Mouse (Mus musculus) layer of hippocampus, postnatal 14 days (tissue): Measurements from ENCODE around the gene Prss56. TPM values are rescaled to one million over a fixed set of nuclear protein-coding genes. Genes with fewer than 3 reads are reported as not detected.
A peak's percentile ranks its signal among the peaks of the same experiment; 100 is the strongest.

ENCODE experiments used
- DNase-seq, 2 experiments: peaks; one replicate each; pipeline ENCODE4 v3.0.0; 2021 to 2022; ENCODE audit warnings: low spot score in 2 of 2, mixed read lengths in 1 of 2
- total RNA-seq, 2 experiments: library from RNA; stranded (reverse); gene quantifications; 2 replicates each; pipeline ENCODE4 v1.2.3; 2021

Prss56 gene
- total RNA-seq, 2 experiments from 2014 or later: 0.62 to 0.91 TPM

DNA sequence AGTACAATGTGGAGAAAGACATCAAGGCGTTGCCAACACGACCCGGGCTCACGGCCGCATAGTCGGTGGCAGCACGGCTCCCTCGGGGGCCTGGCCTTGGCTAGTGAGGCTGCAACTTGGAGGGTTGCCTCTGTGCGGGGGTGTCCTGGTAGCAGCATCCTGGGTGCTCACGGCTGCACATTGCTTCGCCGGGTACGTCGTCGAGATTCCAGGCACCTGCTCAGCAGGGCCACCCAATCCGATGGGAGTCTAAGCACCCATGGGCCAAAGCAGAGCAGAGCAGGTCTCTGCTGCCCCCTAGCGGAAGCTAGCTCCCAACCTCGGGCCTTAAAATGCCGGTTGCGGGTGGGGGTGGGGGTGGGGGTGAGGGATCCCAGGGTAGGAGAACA is 1.6 kb downstream of the Prss56 start:
- DNase-seq: peak; percentile 73 to 76

DNA sequence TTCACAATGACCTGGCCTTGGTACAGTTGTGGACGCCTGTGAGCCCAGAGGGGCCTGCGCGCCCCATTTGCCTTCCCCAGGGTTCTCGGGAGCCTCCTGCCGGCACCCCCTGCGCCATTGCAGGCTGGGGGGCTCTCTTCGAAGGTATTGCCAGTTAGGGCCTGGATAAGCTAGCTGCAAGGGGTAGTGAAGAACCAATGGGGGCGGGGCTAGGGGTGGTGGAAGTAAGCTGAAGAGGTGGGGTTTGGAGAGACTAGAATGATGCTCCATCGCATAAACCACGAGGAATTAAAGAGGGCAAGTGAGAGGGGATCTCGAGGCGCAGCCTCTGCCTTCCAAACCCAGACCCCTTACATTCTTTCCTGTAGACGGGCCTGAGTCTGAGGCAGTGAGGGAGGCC is 2.4 kb downstream of the Prss56 start:
- DNase-seq: no peak

DNA sequence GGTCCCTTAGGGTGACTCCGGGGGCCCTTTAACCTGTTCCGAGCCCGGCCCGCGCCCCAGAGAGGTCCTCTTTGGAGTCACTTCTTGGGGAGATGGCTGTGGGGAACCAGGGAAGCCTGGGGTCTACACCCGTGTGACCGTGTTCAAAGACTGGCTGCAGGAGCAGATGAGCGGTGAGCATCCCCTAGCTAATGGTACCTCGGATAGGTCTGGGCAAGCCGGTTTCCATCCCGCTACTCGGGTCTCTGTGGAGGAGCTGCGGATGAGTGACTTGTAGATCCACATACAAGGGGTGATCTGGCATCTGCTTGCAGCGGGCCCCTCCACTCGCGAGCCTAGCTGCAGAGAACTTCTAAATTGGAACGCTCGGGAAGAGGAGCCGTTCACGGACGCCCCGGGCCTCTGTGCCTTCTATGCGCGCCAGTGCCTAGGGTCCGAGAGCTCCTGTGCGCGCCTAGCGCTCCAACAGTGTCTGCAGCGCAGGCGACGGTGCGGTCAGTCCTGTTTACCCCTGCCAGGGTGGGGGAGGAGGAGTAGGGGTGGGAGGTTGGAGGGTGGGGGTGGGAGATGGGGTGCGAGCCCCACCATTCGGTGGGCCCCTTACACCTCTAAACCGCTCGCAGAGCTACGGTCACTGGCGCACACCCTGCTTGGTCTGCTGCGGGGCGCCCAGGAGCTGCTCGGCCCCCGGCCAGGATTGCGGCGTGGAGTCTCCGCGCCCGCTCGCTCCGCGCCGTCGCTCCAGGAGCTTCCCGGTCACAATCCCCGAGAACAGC is 3.3 kb downstream of the Prss56 start:
- DNase-seq: no peak

DNA sequence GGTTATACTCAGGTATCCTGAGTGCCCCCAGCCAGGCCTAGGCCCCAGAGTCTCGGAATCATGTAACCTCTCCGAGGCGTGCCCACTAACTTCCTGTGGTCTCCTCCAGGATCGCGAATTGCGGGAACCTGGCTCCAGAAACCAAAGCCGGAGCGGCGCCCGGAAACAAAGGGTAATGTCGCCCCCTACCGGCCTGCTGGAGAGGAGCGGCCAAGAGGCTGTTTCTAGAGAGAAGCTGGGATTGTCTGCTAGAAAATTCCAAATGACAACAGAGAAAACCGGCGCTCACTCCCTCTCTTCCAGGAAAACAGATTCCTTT is 3.9 kb downstream of the Prss56 start:
- peak; percentile 71 to 74 for DNase-seq

DNA sequence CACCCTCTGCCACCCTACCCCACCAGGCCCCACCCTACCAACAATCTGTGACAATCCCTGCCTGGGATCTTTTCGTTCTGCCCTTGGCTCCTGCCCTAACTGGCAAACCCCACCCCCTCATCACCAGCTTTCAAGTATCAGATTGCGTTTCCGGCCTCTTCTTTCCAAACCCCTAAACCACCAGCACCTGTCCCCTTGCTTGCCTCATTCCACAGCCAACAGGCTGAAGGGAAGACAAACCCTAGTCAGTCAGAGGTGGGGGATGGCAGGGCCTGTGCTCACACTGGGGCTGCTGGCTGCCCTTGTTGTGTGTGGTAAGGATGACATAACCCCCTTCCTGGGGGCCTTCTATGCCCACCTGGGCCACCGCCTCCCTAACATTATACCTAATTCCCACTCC is 7.3 kb downstream of the Prss56 start, which contains the start of gene Chrnd:
Gene Chrnd, plus strand, starts transcription at position 179 of the 400 bp plus-strand sequence.
- DNase-seq: no peak

DNA sequence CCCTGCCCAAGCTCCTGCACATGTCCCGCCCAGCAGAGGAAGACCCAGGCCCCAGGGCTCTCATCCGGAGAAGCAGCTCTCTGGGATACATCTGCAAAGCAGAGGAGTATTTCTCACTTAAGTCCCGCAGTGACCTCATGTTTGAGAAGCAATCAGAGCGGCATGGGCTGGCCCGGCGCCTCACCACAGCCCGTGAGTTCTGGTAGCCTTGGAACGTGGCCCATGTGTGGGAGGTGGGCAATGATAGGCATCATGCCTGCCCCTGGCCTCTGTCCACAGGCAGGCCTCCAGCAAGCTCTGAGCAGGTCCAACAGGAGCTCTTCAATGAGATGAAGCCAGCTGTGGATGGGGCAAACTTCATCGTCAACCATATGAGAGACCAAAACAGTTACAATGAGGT is 14.2 kb downstream of the Prss56 start:
- DNase-seq: no peak

DNA sequence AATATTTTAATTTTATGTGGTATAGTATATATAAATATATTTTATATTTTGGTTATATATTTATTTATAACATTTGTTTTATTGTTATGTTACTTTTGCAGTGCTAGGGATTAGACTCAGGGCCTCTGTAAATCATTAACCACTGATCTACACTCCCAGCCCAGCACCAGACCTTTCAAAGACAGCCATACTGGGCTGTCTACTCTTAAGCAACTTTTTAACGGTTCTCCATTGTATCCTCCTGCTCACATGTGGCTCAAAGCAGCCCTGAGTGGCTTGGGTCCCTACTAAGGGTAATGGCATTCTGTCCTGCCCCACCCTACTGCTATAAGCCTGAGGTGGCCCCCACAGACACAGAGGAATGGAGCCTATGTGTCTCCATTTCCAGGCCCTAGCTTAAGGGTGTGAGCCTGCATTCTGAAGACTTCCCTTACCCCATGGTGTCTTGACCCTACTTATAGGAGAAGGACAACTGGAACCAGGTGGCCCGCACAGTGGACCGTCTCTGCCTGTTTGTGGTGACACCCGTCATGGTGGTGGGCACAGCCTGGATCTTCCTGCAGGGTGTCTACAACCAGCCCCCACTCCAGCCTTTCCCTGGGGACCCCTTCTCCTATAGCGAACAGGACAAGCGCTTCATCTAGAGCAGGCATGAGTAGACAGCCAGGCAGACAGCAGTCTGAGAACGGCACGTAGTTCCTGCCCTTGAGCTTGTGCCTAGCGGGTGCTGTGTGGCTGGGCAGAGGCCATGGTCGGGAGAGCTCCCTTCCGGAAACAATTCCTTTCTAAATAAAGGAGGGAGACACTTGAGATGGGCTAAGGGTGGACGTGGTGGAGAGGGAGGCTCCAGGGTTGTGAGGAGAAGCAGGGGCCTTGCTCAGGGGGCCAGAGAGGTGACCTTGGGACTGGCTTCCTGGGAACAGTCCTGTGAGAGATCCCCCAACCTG is 15.3 kb downstream of the Prss56 start:
- DNase-seq: no peak

DNA sequence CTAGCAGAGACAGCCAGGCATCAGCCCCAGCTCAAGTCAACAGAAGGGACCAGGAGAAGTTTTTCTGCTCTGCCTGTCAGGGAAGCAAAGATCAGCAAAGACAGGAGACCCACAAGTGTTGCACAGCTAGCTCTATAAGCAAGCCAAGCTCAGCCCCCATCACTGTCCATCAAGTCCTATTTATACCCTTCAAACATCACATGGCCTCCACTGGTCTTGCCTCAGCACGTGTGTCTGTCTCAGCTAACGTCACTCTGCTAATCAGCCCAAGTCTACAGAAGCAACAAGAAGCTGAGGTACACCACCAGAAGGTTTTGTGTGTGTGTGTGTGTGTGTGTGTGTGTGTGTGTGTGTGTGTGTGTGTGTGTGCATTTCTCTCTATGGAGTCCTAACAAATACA is 17.7 kb downstream of the Prss56 start:
- no peak for DNase-seq

DNA sequence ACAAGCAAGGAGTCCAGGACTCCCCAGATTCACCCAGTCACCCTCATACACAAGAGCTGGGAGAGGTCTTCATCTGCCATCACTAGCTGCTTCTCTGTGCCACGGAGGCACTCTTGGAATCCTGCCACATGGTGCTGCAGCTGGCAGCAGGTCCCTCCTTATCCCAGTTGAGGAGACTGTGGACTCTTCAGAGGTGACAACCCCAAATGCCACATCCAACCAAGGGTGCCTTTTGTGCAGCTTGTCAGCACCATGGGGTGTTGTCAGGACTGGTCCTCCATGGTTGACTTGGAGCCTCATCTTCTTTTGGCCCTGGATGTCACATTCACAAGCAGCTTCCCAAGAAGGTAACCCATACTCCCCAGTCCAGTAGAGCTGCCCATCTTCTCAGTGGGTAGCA is 18.7 kb downstream of the Prss56 start:
- DNase-seq: no peak

DNA sequence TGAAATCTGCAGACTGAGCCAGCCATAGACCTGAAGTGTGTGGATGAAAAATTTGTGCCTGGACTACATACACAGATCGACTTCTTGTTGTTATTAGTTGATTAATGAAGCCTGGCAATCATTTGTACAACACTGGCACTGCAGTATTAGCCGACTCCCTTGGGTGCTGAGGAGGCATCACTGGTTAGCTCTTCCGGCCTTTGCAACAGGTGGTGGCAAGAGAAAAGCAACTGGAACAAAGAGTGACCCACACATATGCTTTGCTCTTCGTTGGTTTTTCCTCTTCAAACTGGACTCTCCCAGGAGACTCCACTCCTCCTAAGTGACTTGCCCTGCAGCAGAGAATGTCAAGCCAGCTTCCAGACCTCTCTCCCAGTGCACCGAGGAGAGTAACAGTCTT is 20.7 kb downstream of the Prss56 start:
- no peak for DNase-seq

DNA sequence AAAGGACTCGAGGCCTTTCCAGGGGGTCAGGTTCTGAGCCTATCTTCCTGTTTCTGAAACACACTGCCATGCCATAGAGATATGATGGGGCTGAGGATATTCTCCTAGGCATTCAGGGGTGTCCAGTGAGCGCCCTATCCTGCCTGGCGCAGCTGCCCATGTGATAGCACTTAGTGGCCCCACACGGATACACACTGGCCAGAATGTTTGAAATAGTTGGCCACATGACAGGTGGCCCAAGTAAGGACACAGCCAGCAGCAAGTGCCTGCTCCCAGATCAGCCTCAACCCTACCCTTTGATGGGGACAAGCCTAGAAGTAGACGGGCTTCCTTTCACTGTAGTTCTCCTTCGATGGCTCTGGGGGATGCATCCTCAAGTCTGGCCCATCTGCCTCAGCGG is 21.4 kb downstream of the Prss56 start, which contains the start of gene Chrng:
Gene Chrng, plus strand, starts transcription at position 193 of the 400 bp plus-strand sequence.
- no peak for DNase-seq

DNA sequence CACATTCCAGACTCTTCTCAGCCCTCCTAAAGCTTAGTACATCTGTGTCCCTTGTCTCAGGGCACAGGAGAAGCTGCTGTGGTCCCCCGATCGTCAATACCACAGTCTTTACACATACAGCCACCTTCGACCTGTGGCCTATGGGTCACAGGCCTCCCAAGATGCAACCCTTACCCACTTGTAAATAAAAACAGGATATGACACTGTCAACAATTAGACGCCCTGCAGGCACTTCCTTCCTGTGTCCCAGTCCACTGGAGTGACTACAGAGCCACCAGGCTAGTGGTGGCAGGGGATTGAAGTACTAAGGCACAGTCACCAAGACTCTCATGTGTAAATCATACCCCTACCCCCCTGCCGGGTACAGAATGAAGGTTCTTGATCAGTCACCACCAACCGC is 21.9 kb downstream of the Prss56 start:
- DNase-seq: no peak

DNA sequence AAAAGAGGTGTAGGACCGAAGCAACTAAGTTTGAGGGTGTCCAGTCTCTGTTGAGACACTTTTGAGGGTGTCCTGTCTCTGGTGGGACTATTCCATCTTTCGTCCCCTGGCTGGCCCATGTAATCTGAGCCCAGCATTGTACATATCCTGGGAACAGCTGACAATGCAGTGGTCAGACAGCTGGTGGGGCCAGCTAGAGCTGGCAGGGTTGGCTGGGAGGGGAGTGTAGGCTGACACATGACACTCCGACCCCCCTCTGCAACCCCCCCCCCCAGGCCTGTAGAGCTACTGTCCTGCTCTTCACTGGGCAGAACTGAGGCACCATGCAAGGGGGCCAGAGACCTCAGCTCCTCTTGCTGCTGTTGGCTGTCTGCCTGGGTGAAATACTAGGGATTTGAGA is 22.4 kb downstream of the Prss56 start:
- DNase-seq: no peak

DNA sequence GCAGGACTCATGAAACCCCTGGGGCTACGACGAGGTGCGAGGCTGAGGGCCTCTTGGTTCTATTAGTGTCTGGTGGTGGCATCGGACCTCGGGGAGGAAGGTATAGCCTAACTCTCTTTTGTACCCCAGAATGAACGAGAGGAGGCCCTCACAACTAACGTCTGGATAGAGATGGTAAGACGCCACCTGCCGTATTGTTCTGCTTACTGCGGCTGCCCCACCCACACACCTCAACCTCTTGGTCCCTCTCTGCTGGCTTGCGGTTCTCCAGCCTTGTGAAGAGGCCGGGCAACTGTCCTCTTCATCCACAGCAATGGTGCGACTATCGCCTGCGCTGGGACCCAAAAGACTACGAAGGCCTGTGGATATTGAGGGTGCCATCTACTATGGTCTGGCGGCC is 23.2 kb downstream of the Prss56 start:
- DNase-seq: no peak

DNA sequence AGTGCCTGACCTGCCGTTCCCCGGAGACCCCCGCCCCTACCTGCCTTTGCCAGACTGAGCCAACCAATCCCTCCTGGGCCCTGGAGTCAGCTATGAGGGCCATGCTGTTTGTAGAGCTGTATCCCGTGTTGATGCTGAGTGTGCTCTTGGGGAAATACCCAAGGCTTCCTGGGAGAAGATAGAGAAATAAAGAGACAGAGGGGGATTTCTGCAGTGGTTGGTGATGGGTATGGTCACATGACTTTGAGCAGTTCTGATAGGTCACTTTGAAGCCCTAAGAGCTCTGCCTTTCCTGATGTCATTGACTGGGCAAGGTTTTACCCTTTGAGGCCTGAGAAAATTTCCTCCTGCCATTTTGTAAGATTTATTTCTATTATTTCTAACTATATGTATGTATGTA is 28.3 kb downstream of the Prss56 start:
- no peak for DNase-seq

DNA sequence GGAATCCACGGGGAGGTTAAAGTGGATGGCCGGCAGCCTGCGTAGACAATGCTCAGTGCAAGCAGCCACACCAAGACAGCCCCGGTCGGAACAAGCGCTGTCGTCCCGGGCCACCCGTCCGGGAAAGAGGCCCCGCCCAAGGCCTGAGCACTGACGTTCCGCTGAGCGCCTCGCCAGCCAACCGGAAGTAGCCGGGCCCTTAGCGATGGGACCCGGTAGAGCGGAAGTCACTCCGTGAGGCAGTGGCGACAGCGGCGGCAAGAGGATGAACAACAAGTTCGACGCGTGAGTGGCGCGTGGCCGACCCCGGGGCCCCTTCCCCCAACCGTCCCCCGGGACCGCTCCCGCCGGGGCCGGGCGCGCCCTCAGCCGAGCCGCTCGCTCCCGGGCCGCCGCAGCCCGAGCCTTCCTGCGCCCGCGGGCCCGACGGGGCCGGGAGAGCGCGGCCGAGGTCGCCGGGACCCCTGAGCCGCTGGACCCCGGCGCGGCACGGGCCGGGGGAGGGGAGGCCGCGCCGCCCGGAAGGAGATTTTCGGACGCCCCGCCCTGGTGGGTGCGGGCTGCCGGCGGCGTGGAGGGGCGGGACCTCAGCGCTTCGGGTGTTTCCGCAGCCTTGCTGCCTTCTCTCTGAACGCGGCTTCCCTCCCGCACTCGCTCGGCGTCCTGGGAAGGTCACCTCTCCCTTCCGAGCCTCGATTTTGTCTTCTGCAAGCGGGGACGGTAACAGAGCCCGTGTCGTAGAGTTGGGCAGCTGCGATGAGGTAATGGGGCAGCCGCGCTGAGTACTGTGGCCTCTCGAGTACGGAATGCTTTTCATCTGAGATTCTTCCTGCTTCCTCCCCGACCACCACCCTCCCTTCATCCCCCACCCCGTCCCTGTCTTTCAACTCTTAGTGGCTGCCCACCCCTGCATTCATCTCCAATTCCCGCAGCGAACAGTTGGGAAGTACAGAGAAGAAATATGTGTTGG is 30.9 kb downstream of the Prss56 start, which contains the start of gene Eif4e2:
Gene Eif4e2, plus strand, starts transcription at position 180 of the 970 bp plus-strand sequence.
- peak; percentile 90 to 95 for DNase-seq

DNA sequence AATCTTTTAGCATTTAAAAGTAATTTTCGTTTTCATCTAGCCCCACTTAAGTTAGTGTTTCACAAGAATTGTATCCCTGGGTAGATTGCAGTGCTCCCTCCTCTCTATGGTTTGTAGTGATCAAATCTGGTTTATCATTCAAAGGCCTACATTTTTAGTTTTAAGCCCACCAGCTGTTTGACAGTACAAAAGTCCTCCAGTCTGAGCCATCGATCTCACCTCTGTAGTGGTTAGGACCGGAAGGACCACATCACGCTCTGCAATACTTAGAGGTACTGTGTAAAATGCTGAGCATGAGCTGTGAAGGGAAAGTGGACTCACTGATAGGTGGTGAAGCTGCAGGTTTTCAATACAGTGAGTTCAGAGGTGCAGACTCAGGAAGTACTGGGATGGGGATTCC is 31.6 kb downstream of the Prss56 start:
- no peak for DNase-seq

DNA sequence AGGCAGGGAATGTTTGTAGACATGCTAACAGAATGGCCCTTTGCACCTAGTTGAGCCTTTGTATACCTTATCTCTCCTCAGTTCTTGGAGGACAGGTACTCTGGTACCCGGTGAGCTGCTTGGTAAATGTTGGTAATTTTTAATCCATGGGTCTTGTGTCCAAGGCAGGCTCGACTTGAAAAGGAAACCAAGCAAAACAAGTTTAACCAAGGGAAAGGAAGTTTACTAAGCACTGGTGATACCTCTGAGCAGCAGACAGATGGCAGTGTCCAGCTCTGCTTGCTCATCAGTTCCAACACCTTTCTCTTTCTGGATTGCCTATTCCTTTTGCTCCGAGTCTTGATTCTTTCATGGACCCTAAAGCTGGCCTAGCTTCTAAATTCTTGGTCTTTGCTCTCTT is 34.8 kb downstream of the Prss56 start:
- DNase-seq: no peak

DNA sequence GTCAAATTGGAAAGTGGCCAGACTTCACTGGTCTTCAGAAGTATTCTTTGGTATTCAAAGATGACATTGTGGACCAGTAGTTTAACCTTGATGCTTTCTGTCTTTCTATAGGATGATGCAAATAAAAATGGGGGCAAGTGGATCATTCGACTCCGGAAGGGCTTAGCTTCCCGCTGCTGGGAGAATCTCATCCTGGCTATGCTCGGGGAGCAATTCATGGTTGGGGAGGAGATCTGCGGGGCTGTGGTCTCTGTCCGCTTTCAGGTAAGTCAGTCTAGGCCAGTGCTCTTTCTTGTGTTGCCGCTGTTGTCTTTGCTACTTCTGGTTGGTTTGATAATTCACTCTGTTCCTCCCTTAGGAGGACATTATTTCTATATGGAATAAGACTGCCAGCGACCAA is 42.6 kb downstream of the Prss56 start:
- DNase-seq: no peak

DNA sequence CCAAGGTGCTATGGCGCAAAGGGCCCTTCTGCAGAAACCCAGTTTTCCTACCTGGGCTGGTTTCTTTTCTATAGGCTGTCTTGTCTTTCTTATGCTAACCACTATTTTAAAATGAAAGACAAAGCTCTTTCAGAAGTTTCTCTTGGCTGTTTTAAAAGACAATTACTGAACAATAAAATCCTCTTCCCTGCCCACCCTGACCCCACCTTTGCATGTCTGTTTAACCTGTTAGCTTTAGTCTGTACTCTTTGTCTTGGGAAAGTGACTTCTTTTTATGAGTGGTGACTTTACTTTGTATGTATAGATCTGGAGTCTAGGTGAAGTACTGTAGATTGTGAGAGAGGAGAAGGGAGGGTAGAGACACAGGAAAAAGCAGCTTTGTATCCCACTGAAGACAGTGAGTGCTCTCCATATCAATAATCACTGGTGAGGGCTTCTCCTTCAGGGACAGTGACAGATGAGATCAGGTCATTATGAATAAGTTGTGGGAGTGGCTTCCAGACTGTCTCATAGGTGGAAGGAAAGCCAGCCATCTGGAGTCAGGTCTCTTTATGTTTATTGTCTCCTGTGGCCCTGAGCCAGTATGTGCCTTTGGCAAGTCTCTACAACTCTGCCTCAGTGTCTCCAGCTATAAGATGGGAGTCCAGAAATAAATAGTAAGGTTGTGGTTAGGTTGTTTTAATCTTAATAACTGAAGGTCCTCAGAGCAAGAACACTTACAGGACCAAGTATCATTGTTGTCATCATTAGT is 43.5 kb downstream of the Prss56 start:
- no peak for DNase-seq
